Mouse (Mus musculus): ENCODE measurements around the gene Kcnd3. TPM values are rescaled to one million over a fixed set of nuclear protein-coding genes. Genes with fewer than 3 reads are reported as not detected.

The Kcnd3 gene
- polyA plus RNA-seq, 1 experiment from 2014 or later: 8.9 TPM

DNA sequence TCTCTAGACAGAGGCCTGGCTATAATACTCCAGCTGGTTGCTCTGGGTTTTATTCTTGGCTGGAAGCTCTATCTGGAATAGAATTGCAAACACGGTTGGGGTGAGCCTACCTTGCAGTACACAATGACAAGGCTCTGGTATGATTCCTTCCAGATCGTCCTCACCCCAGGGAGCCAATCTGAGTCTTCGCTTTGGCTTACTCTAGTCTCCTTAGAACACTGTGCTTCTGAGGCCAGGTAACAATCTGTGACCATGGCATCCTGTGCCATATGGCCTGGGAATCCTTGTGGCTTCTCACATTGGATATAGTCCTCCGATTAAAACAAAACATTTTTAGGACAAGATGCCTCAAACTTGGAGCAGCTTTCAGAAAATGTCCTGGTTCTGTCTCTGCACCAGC lies 40.4 kb upstream of the Kcnd3 start:
- Histone ChIP-seq H3K4me2 (ENCODE audit: low read length) (no peak overlapping the region), H3K36me3 (ENCODE audit: control insufficient read depth, insufficient read depth, low read length) (no peaks in the 10 kb centered on the region), H3K9ac (ENCODE audit: low read length) (no peak overlapping the region), H3K27me3 (replicated peaks; ENCODE audit: control insufficient read depth, insufficient read depth, low read length) (no peaks in the 10 kb centered on the region), H3K4me1 (replicated peaks; ENCODE audit: control insufficient read depth, insufficient read depth, low read length) (peaks cover 1% of the 10 kb centered on the region; the same call in 1 of the 2 replicates), H3K27ac (ENCODE audit: low read depth) (no peak overlapping the region), H3K9me3 (ENCODE audit: control insufficient read depth, low read length) (no peaks in the 10 kb centered on the region), H3K4me3 (ENCODE audit: low read depth, low read length) (no peak overlapping the region)
- ATAC-seq (replicated peaks; ENCODE audit: low FRiP score, low TSS enrichment, low read depth): no peak
- DNase-seq (ENCODE audit: low spot score): no peak
- 80% methylated on average over 4 of the region's 4 CpGs for WGBS

DNA sequence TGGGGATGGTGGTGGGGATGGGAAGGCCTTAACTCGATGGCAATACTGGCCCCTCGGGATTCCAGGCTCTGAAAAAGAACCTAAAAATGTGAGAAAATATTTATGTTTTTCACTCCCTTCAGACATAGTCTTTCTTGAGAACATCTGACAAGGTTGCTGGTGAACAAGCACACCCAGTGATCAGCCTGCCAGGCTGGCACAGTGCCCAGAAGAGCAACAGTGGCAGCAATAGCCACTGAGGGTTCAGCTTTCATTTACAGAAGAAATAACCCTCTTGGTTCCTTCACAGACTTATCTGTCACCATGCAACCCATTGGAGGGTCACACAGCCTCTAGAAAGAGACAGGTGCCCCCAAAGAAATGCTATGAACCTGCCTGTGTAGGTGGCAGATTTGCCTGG lies 39.9 kb upstream of the Kcnd3 start:
- no peak overlapping the region for H3K9ac ChIP-seq (ENCODE audit: low read length)
- H3K4me1 ChIP-seq (replicated peaks; ENCODE audit: control insufficient read depth, insufficient read depth, low read length): no peaks in the 10 kb centered on the region
- H3K9me3 ChIP-seq (ENCODE audit: control insufficient read depth, low read length): no peaks in the 10 kb centered on the region
- H3K27ac ChIP-seq (ENCODE audit: low read depth): no peak overlapping the region
- no peaks in the 10 kb centered on the region for H3K27me3 ChIP-seq (replicated peaks; ENCODE audit: control insufficient read depth, insufficient read depth, low read length)
- H3K4me3 ChIP-seq (ENCODE audit: low read depth, low read length): no peak overlapping the region
- 87% methylated on average over 2 of the region's 2 CpGs for WGBS
- no peak overlapping the region for H3K4me2 ChIP-seq (ENCODE audit: low read length)
- ATAC-seq (replicated peaks; ENCODE audit: low FRiP score, low TSS enrichment, low read depth): no peak
- no peak for DNase-seq (ENCODE audit: low spot score)
- no peaks in the 10 kb centered on the region for H3K36me3 ChIP-seq (ENCODE audit: control insufficient read depth, insufficient read depth, low read length)

DNA sequence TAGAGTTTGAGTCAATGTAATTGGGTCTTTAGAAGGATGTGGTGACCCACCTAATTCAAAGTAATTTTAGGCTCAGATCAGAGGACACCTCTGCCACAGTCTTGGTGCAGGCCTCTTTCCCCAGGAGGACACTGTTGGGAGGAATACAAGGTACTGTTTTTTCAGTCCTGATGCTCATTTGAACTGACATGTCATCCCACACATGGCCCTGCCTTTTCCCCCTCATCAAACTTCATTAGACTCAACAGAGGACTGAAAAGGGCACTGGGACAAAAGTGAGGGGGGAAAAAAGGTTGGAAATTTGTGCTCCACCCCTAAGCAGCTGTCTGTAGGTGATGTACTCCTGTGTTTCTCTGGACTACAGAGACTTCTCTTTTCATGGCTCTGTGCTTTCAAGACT lies 39.4 kb upstream of the Kcnd3 start:
- Histone ChIP-seq H3K9me3 (ENCODE audit: control insufficient read depth, low read length) (no peaks in the 10 kb centered on the region), H3K9ac (ENCODE audit: low read length) (no peak overlapping the region), H3K4me1 (replicated peaks; ENCODE audit: control insufficient read depth, insufficient read depth, low read length) (no peaks in the 10 kb centered on the region), H3K27me3 (replicated peaks; ENCODE audit: control insufficient read depth, insufficient read depth, low read length) (no peaks in the 10 kb centered on the region), H3K36me3 (ENCODE audit: control insufficient read depth, insufficient read depth, low read length) (no peaks in the 10 kb centered on the region), H3K27ac (ENCODE audit: low read depth) (no peak overlapping the region), H3K4me3 (ENCODE audit: low read depth, low read length) (no peak overlapping the region), H3K4me2 (ENCODE audit: low read length) (no peak overlapping the region)
- no peak for ATAC-seq (replicated peaks; ENCODE audit: low FRiP score, low TSS enrichment, low read depth)
- no peak for DNase-seq (ENCODE audit: low spot score)

DNA sequence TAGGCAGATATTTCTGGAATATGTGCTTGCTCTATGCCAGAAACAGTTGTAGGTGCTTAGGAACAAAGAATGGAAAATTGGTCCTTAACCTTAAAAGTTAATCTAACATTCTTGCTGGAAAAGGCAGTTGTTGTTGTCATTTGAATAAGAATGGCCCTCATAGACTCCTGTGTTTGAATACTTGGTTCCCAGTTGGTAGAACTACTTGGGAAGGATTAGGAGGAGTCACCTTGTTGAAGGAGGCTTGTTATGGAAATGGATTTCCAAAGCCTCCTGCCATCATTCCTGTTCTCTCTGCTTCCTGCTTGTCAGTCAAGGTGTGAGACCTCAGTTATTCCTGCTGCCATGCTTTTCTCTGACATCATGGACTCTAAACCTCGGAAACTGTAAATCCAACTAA lies 33.7 kb upstream of the Kcnd3 start:
- no peak overlapping the region for H3K9ac ChIP-seq (ENCODE audit: low read length)
- no peaks in the 10 kb centered on the region for H3K36me3 ChIP-seq (ENCODE audit: control insufficient read depth, insufficient read depth, low read length)
- no peak for DNase-seq (ENCODE audit: low spot score)
- H3K27me3 ChIP-seq (replicated peaks; ENCODE audit: control insufficient read depth, insufficient read depth, low read length): no peaks in the 10 kb centered on the region
- ATAC-seq (replicated peaks; ENCODE audit: low FRiP score, low TSS enrichment, low read depth): no peak
- H3K4me3 ChIP-seq (ENCODE audit: low read depth, low read length): no peak overlapping the region
- H3K4me1 ChIP-seq (replicated peaks; ENCODE audit: control insufficient read depth, insufficient read depth, low read length): no peaks in the 10 kb centered on the region
- WGBS: 89% methylated on average over 1 of the region's 1 CpGs
- H3K9me3 ChIP-seq (ENCODE audit: control insufficient read depth, low read length): 0 out of 2 replicates have a peak, but pooled peaks cover 2% of the 10 kb centered on the region
- no peak overlapping the region for H3K4me2 ChIP-seq (ENCODE audit: low read length)
- no peak overlapping the region for H3K27ac ChIP-seq (ENCODE audit: low read depth)

DNA sequence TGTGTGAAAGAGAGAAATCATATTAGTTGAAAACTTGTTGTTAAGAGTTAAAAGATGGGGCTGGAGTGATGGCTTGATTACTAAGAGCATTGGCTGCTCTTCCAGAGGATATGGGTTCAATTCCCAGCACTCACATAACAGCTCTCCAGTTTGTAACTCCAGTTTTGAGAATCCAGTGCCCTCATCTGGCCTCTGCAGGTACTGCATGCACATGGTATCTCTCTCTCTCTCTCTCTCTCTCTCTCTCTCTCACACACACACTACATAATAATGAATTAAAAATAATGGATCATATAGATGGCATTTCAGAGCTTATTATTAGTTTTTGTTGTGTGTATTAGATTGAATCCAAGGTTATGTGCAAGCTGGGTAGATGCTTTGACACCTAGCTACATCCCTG lies 29.7 kb upstream of the Kcnd3 start:
- DNase-seq (ENCODE audit: low spot score): no peak
- no peak for ATAC-seq (replicated peaks; ENCODE audit: low FRiP score, low TSS enrichment, low read depth)
- no peak overlapping the region for H3K4me3 ChIP-seq (ENCODE audit: low read depth, low read length)

DNA sequence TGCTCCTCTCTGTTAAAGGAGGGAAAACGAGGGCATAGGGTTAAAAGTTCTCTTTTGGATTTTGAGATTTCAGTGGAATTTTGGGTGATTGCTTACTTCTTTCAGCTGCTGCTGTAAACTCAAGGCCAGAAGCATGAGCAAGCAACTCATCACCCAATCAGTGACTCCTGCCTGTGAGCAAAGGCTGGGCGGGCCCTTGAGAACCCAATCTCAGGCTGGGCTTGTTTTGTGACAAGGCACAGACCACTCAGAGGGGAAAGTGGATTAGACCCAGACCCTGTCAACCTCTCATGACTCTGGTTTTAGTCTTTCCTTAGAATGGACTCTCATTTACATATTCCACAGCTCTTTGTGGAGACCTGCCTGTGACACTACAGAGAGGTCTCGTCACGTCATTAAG lies 28.7 kb upstream of the Kcnd3 start:
- no peaks in the 10 kb centered on the region for H3K4me1 ChIP-seq (replicated peaks; ENCODE audit: control insufficient read depth, insufficient read depth, low read length)
- no peak overlapping the region for H3K27ac ChIP-seq (ENCODE audit: low read depth)
- ATAC-seq (replicated peaks; ENCODE audit: low FRiP score, low TSS enrichment, low read depth) (no peak), DNase-seq (ENCODE audit: low spot score) (no peak)
- H3K36me3 ChIP-seq (ENCODE audit: control insufficient read depth, insufficient read depth, low read length): no peaks in the 10 kb centered on the region
- no peak overlapping the region for H3K9ac ChIP-seq (ENCODE audit: low read length)
- no peak overlapping the region for H3K4me2 ChIP-seq (ENCODE audit: low read length)
- H3K27me3 ChIP-seq (replicated peaks; ENCODE audit: control insufficient read depth, insufficient read depth, low read length): no peaks in the 10 kb centered on the region
- H3K4me3 ChIP-seq (ENCODE audit: low read depth, low read length): no peak overlapping the region
- WGBS: 46% methylated on average over 4 of the region's 4 CpGs
- 0 out of 2 replicates have a peak, but pooled peaks cover 2% of the 10 kb centered on the region for H3K9me3 ChIP-seq (ENCODE audit: control insufficient read depth, low read length)

More for the DNA sequence above, 29.7 kb upstream of the Kcnd3 start:
- Histone ChIP-seq H3K27me3 (replicated peaks; ENCODE audit: control insufficient read depth, insufficient read depth, low read length) (no peaks in the 10 kb centered on the region), H3K27ac (ENCODE audit: low read depth) (no peak overlapping the region), H3K36me3 (ENCODE audit: control insufficient read depth, insufficient read depth, low read length) (no peaks in the 10 kb centered on the region), H3K4me2 (ENCODE audit: low read length) (no peak overlapping the region), H3K9ac (ENCODE audit: low read length) (no peak overlapping the region), H3K4me1 (replicated peaks; ENCODE audit: control insufficient read depth, insufficient read depth, low read length) (no peaks in the 10 kb centered on the region), H3K9me3 (ENCODE audit: control insufficient read depth, low read length) (0 out of 2 replicates have a peak, but pooled peaks cover 2% of the 10 kb centered on the region)

DNA sequence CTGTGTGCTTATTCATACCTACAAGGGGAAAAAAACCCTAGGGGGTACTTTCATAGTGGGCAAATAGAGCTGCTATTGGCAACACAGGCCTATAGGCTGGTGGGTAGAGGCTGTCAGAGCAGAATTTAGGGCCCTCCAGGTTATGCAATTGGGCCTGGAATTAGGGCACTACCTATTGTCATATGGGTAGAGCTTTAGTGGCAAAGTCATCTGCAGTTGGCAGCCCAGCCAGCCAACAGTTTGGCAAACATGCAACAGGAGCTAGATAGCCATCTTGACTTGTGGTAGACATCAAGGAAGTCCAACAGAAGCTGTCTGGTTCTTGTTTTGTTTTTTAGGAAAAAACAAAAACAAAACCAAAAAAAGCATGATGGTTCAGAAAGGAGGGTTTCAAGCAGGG lies 23.5 kb upstream of the Kcnd3 start:
- DNase-seq (ENCODE audit: low spot score) (no peak), ATAC-seq (replicated peaks; ENCODE audit: low FRiP score, low TSS enrichment, low read depth) (no peak)
- Histone ChIP-seq H3K27ac (ENCODE audit: low read depth) (no peak overlapping the region), H3K9ac (ENCODE audit: low read length) (no peak overlapping the region), H3K9me3 (ENCODE audit: control insufficient read depth, low read length) (no peaks in the 10 kb centered on the region), H3K4me3 (ENCODE audit: low read depth, low read length) (no peak overlapping the region), H3K27me3 (replicated peaks; ENCODE audit: control insufficient read depth, insufficient read depth, low read length) (no peaks in the 10 kb centered on the region), H3K4me1 (replicated peaks; ENCODE audit: control insufficient read depth, insufficient read depth, low read length) (no peaks in the 10 kb centered on the region), H3K4me2 (ENCODE audit: low read length) (no peak overlapping the region), H3K36me3 (ENCODE audit: control insufficient read depth, insufficient read depth, low read length) (no peaks in the 10 kb centered on the region)

DNA sequence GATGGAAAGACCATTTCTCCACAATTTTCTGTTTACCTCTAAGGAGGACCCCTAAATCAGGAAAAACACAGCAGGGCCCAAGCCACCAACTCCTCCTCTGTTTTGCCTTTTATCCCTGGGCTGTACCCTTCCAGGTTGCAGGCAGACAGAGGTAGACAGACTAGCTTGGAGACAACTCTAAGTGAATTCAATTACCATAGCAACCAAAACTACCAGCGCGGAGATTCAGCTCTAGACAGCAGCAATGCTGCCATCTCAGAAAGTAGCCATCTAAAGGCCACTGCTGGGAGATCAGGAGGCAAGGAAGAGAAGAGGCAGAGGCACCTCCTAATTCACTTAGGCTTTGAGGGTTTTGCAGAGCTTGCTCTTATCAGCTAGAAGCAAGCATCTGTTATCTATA lies 15.7 kb upstream of the Kcnd3 start:
- H3K4me1 ChIP-seq (replicated peaks; ENCODE audit: control insufficient read depth, insufficient read depth, low read length): no peaks in the 10 kb centered on the region
- no peak for DNase-seq (ENCODE audit: low spot score)
- no peak overlapping the region for H3K9ac ChIP-seq (ENCODE audit: low read length)
- no peaks in the 10 kb centered on the region for H3K9me3 ChIP-seq (ENCODE audit: control insufficient read depth, low read length)
- 43% methylated on average over 2 of the region's 2 CpGs for WGBS
- no peak overlapping the region for H3K4me3 ChIP-seq (ENCODE audit: low read depth, low read length)
- H3K27ac ChIP-seq (ENCODE audit: low read depth): no peak overlapping the region
- H3K27me3 ChIP-seq (replicated peaks; ENCODE audit: control insufficient read depth, insufficient read depth, low read length): no peaks in the 10 kb centered on the region
- no peaks in the 10 kb centered on the region for H3K36me3 ChIP-seq (ENCODE audit: control insufficient read depth, insufficient read depth, low read length)
- no peak for ATAC-seq (replicated peaks; ENCODE audit: low FRiP score, low TSS enrichment, low read depth)
- H3K4me2 ChIP-seq (ENCODE audit: low read length): no peak overlapping the region

DNA sequence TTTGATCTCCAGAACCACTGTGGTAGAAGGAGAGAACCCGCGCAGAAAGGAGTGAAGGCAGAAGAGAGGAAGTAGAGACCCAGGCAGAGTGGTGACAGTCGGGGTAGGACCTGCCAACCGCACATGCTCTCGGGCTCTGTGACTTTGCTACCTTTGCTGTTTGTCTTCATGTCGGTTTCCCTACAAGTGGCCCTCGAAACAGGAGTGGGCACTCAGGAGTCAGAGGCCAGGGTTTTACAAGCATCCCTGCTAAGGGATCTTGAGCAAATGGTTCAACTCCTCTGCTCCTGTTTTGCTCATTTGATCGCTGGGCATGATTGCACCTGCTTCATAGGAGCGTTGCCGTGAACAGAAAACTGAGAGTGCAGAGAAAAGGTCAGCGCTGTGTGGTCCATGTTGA lies 15.2 kb upstream of the Kcnd3 start:
- H3K36me3 ChIP-seq (ENCODE audit: control insufficient read depth, insufficient read depth, low read length): no peaks in the 10 kb centered on the region
- no peaks in the 10 kb centered on the region for H3K4me1 ChIP-seq (replicated peaks; ENCODE audit: control insufficient read depth, insufficient read depth, low read length)
- no peak overlapping the region for H3K4me2 ChIP-seq (ENCODE audit: low read length)
- H3K9ac ChIP-seq (ENCODE audit: low read length): no peak overlapping the region
- no peaks in the 10 kb centered on the region for H3K9me3 ChIP-seq (ENCODE audit: control insufficient read depth, low read length)
- H3K27me3 ChIP-seq (replicated peaks; ENCODE audit: control insufficient read depth, insufficient read depth, low read length): no peaks in the 10 kb centered on the region
- no peak overlapping the region for H3K27ac ChIP-seq (ENCODE audit: low read depth)
- DNase-seq (ENCODE audit: low spot score) (no peak), ATAC-seq (replicated peaks; ENCODE audit: low FRiP score, low TSS enrichment, low read depth) (no peak)
- whole genome bisulfite sequencing: 86% methylated on average over 11 of the region's 11 CpGs
- H3K4me3 ChIP-seq (ENCODE audit: low read depth, low read length): no peak overlapping the region

Data from intestine, embryonic 14.5 days (tissue).